Mouse (Mus musculus) MN1 (cell line): ENCODE results near the gene Plvap.

Source experiments
- DNase-seq: peaks from one replicate; pipeline ENCODE4 v3.0.0-alpha.2; 2016; ENCODE audit warnings: low spot score

Plvap gene

DNA sequence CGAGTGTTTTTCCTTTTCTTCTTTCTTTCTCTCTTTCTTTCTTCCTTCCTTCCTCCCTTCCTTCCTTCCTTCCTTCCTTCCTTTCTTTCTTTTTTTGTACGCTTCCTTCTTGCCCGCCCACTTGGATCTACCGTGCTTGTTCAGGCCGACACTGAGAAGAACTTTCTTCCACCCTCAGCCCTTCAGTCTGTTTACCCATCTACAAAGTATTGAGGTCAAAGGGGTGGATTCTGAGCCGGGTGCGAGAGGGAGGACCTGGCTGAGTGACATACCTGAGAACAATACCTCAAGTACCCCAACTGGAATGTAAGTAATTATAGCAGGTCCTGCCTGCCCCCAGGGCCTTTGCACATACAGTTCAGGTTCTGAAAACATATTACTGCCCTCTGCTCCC is 25.4 kb downstream of the Plvap start:
- DNase-seq, result no peak

DNA sequence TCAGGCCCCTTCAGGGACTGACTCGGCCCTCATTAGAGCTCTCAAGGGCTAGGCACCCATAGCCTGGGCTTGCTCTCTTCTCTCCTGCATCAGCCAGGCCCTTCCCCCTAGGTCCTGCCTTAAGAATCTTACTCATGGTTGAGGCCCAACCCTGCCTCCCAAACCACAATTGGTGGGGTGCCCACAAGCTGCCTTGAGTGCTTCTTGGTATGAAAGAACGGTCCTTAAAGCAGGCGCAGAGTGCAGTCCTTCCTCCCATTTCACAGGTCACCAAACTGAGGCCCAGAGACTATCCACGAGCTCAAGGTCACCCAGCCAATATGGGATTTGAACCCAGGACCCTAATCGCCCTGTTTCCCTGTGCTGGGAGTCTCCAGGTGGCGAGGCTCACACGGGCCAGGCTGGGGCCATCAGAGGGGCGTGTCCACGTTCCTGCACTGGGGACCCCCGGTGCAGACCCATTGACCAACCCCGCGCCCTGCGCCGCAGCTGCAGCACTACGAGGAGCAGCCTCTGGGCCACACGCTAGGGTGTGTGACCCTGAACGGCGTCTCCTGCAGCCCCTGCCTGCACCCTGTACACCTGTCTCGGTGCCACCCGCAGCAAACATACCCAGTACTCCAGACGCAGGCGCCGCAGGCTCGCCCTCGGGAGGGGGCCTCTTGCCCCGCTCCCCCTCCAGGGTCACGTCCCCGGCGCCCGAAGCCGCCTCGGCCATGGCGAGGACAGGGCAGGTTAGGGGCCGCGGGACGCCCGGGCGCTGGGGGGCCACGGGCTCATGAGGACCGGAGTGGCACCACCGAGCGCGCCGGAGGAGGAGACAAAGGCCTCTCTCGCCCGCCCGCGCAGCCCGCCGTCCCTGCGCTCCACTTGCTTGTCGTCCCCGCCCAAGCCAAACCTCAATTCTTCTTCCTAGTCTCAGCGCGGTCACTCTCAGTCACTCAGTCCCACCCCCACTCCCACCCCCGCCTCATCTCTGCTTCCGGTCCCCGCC is 26.1 kb downstream of the Plvap start, which contains the start of gene Ano8:
TSS of gene Ano8 (minus strand) at position 822 of the 994 bp plus-strand sequence.
- peak; percentile 93 for DNase-seq

DNA sequence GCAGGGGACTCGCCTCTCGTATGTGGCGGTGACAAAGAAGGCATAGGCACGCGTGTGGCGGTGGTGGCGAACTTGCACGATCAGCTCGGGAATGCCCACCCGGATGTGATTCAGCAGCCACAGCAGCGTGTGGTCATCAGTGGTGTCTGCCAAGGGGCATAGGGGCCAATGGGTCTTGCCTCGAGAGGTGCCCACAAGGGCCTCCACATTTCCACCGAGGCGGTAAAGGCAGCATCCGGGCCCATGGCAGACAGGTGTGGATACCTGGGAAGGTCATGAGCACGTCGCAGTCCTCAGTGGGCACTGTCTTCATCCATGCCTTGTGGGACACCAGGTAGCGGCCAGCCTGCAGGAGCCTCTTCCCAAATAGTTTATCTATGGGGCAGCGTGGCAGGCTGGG is 26.8 kb downstream of the Plvap start:
- DNase-seq, result no peak

DNA sequence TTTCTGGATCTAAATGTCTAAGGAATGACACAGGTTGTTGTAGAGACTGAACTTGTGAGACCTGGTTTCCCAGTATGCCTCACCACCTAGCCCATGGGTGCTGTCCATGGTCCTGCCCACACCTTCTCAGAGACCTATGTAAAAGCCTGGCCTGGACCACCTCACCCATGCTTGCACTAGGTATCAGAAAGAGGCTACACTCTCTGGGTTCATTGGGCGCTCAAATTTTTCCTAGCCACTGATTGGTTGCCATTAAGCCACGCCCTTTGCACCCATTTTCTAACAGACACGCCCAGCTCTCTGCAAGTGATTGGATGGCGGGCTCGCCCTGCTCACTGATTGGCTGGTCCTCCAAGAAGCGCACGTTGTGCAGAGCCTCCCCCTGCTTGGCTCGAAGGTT is 27.6 kb downstream of the Plvap start:
- DNase-seq, result no peak

DNA sequence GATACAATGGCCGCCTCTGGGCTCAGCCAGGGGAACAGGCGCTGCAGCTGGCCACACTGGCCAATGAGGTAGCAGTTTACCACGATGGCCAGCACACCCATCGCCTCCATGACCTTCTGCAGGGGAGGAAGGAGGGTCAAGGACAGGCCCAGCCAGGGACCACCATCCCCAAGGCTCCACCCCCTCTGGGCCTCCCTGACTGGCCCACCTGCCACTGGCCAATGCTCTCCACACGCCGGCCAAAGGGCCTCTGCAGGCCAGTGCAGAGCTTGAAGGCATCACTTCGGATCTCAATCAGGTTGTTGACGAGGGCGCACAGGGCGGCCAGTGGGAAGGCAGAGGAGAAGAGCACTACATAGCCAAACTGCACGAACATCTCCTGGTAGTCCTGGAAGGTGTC is 32.6 kb downstream of the Plvap start:
- no peak for DNase-seq

DNA sequence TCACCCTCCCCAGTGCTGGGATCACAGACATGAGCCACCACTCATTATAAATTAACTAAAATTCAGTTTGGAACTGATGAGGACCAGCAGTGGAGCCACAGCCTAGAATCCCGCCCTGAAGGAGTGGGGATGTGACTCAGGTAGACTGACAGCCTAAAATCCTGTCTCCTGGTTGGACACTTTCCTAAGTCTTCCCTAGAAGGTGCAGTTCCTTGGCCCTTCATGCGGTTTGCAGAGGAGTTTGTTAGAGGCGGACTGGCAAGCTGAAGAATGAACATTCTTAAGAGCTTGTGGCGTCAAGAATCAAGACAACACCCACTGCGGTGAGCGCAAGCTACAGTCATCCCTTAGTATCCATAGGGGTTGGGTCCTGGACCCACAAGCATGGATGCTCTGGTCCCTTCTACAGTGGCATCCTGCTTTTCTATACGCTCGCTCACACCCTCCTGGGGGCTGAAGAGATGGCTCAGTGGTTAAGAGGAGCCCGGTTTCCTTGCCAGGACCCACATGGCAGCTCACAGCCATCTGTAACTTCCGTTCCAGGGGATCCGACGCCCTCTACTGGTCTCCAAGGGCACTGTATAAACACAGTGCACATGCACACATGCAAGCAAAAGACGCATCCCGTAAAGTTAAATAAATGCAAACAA is 34.2 kb downstream of the Plvap start:
- DNase-seq, result no peak

DNA sequence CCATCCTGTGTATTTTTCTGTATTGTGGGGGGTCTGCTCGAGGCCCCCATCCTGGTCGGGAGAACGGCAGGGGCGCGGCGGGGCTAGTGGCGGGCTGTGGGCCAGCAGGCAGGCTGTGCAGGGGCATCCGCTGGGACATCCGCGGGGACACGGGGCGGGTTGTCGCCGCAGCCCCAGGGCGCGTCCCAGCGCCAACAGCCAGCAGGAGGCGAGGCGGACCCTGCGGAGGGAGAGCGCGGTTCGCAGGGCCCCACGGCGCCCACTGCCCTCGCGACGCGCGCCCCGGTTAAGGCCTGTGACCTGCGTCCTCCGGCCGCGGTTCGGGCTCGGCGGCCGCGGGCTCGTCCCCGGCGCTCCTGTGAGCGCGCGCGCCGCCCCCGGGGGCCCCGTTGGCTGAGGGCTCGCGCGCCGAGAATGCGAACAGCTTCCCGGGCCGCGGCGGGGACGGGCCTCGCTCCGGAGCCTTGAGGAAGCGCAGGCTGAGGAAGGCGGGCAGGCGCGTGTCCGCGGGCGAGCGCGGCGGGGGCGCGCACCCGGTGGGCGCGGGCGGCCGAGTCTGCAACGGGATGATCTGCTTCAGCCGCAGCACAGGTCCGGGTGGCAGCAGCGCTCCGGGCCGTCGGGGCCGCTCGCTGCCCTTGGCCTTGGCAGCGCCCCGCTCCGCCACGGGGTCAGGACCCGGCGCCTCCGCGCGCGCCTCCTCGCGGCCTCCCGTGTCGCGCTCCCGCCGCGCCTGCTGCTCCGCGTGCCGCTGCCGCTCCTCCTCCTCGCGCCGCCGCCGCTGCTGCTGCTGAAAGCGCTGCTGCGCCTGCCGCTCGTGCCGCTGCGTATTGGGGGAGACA is 35.2 kb downstream of the Plvap start:
- DNase-seq, result peak; percentile 87

DNA sequence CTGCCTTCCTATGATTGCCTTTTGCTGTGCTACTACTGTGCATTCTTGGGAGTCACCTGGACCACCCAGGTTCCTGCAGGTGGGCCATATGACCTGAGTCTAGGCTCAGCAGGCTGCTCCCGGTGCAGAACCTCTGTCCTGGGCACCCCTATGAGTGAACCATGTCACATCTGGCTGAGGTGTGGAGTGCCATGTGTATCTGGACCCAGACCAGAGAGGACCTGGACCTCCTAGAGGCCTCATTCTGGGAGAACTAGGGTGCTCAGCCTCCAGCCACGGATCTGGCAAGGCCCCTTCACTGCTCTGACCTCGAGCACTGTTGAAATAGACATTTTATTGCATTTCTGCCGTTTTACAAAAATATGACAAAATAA is 35.9 kb downstream of the Plvap start:
- DNase-seq, result no peak

DNA sequence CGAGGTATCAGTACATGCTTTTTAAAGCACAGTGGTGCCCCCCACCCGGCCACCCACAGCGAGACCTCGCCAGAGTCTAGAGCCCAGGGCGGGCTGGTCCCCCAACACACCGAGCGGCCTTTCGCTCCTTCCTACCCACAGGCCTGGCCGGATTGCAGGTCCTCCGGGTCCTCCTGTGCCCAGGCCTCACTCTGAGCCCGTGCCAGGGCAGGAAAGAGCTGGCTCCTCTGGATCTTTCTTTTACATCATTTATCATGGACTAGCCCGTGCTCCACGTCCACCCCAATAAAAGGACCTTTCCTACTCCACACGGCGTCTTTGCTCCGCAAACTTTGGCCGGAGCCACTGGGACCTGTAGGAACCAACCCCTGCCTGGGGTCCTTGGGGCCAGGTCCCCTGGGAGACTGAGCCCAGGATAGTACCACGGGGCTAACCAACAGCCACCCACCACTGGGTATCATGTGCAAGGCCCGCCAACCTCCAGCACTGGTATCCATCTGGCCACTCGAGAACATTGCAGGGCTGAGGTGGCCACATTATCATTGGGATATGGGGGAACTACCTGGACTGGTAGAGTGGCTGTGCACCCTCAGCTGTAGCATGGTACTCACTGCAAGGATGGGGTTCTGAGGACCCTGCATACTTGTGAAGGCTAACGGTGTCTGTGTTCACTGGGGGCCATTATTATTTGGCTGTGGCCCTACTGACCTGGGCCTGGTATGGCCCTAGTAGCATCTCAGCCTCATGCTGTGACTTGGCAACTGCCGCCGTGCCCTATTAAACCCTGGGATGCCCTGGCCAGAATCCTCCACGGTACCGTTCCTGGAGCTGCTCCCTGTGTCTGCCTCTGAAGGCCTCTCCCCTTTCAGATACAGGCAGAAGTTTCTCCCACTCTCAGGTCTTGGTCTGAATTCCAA is 36.5 kb downstream of the Plvap start:
- DNase-seq, result no peak

DNA sequence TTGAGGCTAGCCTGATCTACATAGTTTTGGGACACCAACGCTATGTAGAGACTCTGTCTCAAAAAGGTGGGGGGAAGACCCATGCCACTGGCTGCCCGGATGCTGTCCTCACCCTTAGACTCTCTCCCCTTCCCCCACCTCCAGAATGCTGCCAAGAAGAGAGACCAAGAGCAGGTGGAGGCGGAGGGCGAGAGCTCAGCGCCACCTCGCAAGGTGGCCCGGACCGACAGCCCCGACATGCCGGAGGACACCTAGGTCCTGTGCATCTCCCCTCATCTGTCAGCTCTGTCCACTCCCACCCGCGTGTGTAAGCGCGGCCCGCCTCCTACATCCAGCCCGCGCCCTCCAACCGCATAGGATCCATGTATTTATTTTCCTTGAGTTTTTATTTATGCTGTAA is 37.2 kb downstream of the Plvap start:
- DNase-seq, result no peak

DNA sequence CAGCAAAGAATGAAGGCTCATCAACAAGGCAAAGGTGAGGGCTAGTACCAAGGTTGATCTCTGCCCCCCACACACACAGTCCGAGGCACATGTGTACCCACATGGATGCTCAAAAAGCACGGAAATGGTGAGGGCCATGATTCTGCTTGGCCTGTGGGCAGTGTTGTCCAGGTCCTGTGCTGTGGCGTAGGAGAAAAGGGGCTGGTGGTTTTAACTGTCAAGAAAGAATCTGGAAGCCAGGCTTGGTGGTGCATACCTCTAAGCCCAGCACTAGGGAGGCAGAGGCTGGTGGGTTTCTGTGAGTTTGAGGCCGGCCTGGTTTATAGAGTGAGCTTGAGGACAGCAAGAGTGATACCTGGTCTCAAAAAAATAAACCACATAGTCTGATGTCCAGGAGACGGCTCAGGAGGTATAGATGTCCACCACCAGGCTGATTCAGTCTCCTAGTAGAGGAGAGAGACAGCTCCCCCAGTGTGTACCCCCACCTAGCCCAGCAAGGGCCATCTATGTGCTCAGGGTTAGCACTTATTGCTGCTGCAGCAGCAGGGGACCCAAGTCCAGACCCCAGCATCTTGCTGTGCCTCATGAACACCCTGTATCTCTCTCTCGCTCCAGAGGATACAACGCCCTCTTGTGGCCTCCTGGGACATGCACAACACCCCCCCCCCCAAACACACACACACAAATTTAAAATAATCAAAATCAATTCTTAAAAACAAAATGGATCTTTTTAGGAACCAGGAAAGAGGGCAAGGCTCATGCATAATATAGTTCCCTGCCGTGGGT is 38.8 kb downstream of the Plvap start:
- DNase-seq, result no peak

DNA sequence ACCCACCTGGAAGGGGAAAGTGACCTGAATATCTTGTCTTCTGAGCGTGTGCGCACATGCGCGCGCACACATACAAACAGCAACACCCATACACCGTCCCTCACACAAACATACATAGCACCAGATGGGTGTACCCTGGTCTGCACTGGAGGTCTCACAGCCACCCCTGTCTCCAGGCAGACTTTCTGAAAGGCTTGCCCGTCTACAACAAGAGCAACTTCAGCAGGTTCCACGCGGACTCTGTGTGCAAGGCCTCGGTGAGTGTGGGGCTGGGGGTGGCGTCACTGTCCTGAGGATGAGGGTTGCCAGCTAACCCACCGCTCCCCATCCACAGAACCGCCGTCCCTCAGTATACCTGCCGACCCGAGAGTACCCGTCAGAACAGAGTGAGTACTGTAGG is 39.7 kb downstream of the Plvap start:
- no peak for DNase-seq

DNA sequence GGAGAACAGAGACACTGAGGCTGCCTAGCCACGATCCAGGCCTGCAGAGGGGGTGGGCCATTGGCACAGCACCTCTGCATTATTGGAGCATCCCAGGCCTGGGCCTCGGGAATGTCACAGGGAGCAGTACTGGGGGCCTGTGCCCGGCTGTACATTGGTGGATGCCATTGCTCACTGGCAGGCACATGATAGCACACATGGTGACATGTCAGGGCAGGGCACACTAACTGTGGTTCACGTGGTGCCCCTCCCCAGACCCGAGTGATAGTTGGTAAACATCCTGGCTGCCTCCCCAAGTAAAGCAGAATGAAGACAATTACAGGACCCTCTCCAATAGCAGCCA is 40.7 kb downstream of the Plvap start:
- DNase-seq, result no peak

DNA sequence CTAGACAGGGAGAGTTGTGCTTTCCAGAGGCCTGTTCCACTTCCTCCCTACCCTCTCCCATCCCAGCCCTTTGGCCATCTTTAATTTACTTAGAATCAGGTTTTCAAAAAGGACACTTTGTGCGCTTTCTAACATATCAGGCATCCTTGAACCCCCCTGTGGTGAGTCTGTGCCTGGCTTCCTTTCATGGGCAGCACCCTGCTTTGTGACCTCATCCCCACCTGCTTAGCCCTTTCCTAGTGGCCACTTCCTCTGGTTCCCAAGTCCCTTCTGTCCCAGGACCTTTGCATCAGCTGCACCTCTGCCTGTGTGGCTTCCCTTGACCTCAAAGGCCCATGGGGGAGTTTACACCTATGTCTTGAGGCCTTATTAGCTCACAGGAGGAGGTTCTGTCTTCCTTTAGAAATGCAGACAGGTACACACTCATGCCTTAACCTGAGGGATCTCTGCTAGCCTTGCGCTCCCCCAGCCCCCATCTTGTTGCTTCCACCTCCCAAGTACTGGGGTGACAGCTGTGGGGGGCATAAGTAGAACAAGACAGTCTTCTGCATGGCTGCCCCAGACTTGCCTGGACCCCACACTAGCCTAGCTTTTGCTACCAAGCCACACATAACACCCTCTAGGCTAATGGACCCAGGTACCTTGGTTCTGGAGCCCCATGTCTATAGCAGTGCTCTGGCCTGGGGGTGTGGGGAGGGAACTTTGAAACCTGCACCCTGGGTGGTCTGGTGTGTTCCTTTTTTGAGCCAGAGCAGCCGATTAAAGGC is 41.2 kb downstream of the Plvap start:
- no peak for DNase-seq

DNA sequence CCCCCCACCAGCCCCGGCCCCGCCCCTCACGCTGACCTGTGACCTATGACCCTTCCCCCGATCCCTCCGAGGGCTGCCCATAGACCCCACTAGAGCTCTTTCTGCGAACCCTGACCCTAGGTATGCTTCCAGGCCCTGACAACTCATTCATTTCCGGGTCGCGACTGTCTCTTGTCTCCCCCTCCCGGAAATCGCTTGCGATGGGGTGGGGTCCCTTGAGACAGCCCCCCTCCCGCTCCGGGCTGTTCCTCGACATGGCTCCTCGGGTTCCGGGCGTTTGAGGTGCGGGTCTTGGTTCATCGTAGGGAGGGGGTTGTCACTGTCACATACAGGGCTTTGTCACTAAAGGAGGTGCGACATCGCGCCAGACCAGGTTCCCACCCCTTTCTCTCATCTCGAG is 42.1 kb downstream of the Plvap start:
- peak; percentile 69 for DNase-seq

DNA sequence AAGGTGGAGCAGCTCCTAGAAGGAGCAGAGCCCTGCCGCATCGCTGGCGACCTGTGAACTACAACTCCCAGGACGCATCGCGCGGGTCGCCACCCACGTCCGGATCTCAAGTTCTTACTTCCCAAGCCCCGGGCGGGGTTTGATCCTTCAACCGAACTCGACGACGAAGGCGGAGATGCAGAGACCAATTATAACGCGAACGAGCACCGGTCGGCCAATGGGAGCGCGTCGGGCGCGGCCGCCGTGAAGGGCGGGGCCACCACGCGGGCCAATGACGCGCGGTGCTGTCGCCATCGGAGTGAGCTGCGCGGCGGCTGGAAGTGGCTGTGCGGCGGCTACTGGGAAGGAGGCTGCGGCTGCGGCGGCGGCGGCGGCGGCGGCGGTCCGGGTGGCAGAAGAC is 42.6 kb downstream of the Plvap start, which contains the start of gene Dda1:
TSS of gene Dda1 (plus strand) at position 284 of the 400 bp plus-strand sequence.
- peak; percentile 99 for DNase-seq

DNA sequence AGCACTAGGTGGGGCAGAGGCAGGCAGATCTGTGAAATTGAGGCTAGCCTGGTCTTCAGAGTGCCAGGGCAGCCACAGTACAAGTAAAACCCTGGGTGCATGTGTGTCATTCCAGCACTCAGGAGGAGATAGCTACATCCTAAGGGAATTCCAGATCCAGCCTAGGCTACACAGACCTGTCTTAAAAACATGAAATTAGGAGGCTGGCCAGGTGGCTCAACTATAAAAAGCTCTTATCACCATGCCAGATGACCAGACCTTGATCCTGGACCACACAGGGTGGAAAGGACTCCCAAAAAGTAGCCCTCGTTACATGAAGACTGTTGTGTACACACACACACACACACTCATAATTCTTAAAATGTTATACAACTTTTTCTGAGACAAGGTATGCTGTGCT is 43.6 kb downstream of the Plvap start:
- no peak for DNase-seq

DNA sequence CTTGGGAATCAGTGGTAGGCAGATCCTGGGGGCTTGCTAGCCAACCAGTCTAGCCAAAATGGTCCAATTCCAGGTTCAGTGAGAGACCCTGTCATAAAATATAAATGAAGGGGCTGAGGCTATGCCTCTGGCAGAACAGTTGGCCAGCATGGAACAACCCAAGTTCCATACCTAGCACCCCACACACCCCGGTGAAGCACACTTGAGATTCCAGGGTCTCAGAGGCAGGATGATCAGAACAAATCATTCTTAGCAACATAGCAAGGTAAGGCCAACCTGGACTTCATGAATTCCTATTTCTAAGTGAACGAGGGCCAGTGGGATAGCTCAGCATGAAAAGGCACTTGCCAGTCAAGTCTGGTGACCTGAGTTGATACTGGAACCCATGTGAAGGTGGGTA is 44.4 kb downstream of the Plvap start:
- no peak for DNase-seq

DNA sequence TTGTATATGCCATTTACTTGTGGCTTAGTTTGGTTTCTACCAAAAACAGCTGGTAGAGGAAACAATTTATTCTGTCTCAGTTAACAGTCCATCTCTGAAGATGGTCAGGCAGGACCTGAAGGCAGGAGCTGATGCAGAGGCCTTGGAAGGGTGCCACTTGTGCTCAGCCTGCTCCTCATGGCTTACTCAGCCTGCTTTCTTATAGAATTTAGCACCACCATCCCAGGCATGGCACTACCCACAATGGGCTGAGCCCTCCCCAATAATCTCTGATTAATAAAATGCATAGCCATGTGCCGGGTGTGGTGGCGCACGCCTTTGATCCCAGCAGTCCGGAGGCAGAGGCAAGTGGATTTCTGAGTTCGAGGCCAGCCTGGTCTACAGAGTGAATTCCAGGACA is 45.4 kb downstream of the Plvap start:
- no peak for DNase-seq

DNA sequence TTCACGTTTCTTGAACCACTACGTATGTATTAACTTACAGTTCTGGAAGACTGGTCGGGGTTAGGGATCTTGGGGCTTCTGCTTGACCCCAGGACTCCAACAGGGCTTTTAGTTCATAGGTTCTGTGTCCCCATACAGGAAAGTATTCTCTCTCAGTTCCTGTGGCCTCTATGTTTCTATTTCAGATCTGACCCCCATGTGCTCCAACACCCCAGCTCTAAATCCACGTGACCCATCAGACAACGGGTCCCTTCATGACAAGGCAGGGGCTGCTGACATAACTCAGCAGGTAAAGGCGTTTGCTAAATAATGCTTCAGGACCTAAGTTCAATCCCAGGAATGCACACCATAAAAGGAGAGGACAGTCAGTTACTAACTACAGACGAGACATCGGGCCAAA is 45.8 kb downstream of the Plvap start:
- DNase-seq, result no peak
